Mouse (Mus musculus) cerebellum, postnatal 25 days (tissue): ENCODE data around the gene Lmf2.
A peak's percentile ranks its signal among the peaks of the same experiment; 100 is the strongest.

Source experiments
- DNase-seq, 2 experiments: peaks; one replicate each; pipeline ENCODE4 v3.0.0; 2021; ENCODE audit warnings: mixed read lengths in 2 of 2

Lmf2 gene

DNA sequence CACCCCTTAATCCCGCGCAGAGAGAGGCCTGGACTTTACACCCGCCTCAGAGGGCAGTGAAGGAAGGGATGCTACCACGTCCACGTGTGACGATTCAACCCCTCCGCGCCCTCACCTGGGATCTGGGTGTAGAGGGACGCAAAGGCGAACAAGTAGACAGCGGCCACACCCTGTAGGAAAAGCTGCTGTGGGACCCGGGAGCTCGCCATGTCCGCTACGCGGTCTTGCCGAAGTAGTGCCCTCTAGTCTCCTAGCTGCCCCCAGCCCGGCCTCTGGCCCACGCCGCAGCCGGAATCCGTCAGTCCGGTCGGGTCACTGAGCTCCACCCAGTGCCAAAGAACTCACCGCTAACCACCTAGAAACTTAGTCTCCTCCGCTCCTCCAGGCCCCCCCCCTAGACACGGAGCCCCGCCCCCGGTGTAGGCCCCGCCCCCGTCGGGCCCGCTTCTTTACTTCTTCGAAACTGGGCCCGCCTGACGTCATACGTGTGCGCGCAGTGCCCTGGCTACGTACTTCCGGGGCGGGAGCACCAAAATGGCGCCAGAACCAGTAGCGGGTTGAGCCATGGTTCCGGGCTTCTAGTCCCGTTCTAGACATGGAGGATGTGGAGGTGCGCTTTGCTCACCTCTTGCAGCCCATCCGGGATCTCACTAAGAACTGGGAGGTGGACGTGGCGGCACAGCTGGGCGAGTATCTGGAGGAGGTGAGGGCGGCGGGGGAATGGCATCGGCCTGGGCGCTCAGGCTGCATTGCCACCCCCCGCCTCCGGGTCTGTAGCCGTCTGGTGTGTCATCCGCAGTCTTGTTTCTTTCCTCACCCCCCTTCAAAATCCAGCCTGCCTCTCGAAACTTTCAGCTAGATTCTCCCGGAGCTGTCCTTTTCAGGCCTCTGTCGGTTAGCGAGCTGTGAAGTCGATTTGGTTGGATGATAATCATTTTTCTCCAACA, at the start of gene Lmf2, which contains the start of gene Ncaph2:
Lmf2 (minus strand) TSS at position 419 of the 947 bp plus-strand sequence.
Ncaph2 (plus strand) TSS at position 479 of the 947 bp plus-strand sequence.
- DNase-seq: peak; percentile 96 to 98

DNA sequence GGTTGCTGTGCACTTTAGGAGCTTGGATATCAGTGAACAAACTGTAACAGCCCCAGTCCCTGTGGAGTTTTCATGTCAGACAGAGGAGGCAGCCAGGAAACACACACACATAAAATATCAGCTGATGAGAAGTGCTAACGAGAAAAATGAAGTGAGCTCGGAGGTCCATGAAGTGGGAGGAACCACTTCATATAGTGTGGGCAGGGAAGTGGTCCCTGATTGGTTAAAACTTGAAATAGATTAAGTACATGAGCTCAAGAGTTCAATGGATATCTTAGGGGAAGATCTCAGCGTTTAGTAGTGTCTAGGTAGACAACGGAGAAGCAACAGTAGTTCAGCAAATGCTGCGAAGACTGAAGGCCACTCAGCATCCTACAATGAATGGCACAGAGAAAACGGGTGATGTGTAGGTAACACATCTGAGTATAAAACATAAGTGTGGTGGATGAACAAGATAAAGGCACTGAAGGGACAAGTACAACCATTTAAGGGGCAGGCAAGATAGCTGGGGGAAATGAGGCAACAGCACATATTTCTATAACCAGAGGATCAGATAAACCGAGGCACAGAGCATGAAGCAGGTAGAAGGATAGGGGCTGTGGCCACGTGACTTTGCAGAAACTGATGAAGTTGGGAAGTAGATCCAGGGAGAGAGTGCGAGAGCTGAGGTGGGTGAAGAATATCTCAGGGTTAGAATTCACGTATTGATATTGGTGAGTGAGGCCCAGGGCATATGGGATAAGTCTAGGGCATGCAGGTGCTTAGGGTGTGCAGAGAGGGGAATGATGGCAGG, 49.6 kb upstream of the Lmf2 start:
- no peak for DNase-seq

- DNase-seq: no peak
These were observed 47.0 kb upstream of the Lmf2 start for GRCm38 (mm10) chr15:89402471-89402870.

GRCm38 (mm10) chr15:89399716-89400115, 44.3 kb upstream of the Lmf2 start:
- no peak for DNase-seq

DNA sequence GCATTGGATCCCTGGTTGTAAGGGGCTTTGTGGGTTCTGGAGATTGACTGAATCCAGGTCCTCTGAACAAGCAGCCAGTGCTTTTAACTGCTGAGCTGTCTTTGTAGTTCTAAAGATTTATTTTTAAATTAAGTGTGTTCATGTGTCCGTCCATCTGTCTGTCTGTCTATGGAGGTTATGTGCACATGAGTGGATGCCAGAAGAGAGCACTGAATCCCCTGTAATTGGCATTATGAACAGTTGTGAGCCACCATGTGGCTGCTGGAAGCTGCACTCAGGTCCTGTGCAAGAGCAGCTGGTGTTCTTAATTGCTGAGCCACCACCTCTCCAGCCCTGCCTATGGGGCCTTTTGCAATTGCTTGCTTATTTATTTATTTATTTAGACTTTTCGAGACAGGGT, 42.7 kb upstream of the Lmf2 start:
- no peak for DNase-seq

GRCm38 (mm10) chr15:89396883-89397282, 41.4 kb upstream of the Lmf2 start:
- no peak for DNase-seq

- peak; percentile 71 to 75 for DNase-seq
These were observed 34.6 kb upstream of the Lmf2 start for GRCm38 (mm10) chr15:89390081-89390480.

- DNase-seq: peak in 1 of 2 experiments; percentile 16
These were observed 31.7 kb upstream of the Lmf2 start for GRCm38 (mm10) chr15:89387127-89387526.

- DNase-seq: no peak
These were observed 29.2 kb upstream of the Lmf2 start, which contains the start of gene Klhdc7b for GRCm38 (mm10) chr15:89384617-89385016. Gene Klhdc7b (plus strand): TSS chr15:89384917.

DNA sequence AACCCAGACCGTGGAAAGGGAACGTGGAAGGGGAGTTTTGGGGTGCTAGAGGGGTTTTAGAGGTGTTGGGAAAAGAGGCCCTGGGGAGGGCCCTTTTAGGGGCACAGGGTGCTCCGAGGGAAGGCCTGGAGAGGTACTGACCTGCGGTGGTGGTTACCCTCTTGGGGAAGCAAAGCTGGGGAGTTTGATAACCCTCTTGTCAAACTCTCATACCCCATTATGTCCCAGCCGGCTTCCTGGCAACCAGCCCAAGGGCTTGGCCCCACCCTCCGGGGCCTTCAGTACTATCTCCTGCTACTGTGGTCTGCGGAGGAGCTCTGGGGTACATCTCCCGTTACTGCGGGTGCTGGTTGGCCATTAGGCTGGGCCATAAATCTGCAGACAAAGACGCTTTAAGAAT, 24.0 kb upstream of the Lmf2 start:
- peak; percentile 75 to 81 for DNase-seq

- DNase-seq: peak; percentile 91
These were observed 23.5 kb upstream of the Lmf2 start, which contains the start of gene Odf3b for GRCm38 (mm10) chr15:89378831-89379401. Gene Odf3b (minus strand): TSS chr15:89379282.

GRCm38 (mm10) chr15:89377938-89378828, 22.7 kb upstream of the Lmf2 start:
- DNase-seq: peak in 1 of 2 experiments; percentile 63

DNA sequence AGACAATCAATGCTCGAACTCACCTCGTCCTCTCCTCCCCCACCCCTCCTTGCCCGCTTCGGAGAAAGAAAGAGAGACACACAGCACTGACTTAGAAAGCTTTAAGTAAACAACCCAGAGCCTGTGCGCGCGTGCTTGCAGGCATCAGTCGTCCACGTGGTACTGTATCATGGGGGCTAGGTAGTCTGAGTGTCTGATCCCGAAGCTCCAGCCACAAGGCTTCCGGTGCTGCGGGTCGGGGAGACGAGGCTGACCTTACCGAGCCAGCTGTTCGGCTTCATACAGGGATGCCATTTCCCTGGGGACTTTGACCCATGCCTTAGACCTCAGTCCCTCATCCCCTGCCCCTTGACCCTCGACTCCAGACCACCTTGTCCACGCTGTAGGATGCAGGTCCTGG, 21.9 kb upstream of the Lmf2 start:
- DNase-seq: peak in 1 of 2 experiments; percentile 33

GRCm38 (mm10) chr15:89376957-89377356, 21.5 kb upstream of the Lmf2 start, which contains the start of gene Tymp:
Gene Tymp (minus strand): TSS chr15:89377039.
- DNase-seq: peak in 1 of 2 experiments; percentile 31

- peak in 1 of 2 experiments; percentile 28 for DNase-seq
These were observed 20.6 kb upstream of the Lmf2 start for GRCm38 (mm10) chr15:89376040-89376439.

DNA sequence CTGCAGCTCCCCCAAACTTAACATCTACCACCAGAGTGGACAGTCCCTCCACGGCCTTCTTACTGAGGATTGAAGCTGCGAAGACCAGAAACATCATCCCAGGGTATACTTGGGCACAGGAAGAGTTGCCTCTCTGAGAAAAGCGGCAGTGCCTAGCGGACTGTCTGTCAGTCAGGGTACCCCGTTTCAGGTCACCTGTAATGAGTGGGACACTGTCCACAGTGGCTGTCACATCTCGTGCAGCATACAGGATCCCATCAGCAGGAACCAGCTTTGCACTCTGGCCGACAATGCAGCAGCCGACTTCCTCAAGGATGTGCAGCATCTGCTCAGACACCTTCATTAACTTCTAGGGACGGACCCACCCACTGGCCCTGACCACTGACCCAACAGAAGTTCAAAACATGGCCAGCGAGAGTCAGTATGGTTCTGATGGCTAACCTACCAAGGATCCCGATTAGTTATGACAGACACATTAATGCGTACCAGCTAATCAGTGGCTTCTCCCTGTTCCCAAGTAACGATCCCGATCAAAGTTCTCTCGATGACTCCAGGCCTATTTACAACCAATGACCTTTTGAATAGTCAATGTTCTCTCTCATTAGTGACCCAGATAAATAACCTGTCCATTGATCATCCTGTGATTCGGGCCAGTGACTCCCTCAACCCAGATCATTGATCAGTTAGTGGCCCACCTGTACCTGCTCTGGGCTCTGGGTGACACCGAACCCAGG, 19.5 kb upstream of the Lmf2 start:
- DNase-seq: no peak

- no peak for DNase-seq
These were observed 18.9 kb upstream of the Lmf2 start for GRCm38 (mm10) chr15:89374340-89374739.

DNA sequence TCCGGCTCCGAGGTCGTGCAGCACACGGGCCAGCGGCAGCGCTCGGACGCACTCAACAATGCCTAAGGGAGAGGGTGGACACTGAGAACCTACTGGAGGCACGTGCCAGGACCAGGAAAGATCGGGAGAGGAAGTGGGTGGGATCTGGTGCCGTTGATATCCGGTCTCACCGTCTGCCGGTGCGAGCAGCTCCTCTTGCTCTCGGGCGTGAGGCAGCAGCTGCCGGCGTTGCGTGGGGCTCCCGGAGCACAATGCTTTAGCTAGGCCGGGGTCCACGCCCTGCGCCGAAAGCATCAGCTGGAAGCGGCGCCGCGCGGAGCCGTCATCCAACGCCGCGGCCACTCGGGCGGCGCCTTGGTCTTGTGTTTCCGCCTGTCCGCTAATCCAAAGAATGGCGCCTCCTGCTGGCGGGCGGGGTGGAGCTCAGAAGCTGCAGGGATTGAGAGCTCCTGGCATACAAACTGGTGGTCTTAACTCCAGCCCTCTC, 18.3 kb upstream of the Lmf2 start, which contains the start of gene Sco2:
Sco2 (minus strand) TSS at position 85 of the 487 bp plus-strand sequence.
- DNase-seq: peak; percentile 97 to 98

- peak; percentile 84 to 90 for DNase-seq
These were observed 17.7 kb upstream of the Lmf2 start for GRCm38 (mm10) chr15:89373027-89373761.

GRCm38 (mm10) chr15:89372536-89372935, 17.1 kb upstream of the Lmf2 start:
- DNase-seq: no peak
